Mouse (Mus musculus) megakaryocyte, embryonic 14.5 days (primary cell): Measurements from ENCODE around the gene Clec2l.

Source experiments
- FLI1 ChIP-seq: IDR thresholded peaks from 2 replicates; pipeline ENCODE4 v1.6.1; 2012; ENCODE audit warnings: low read length, inconsistent platforms, mixed read lengths
- GATA1 ChIP-seq: IDR thresholded peaks from 3 replicates; pipeline ENCODE4 v1.6.1; 2012; ENCODE audit warnings: mixed read lengths, low read length, inconsistent platforms, borderline replicate concordance

DNA sequence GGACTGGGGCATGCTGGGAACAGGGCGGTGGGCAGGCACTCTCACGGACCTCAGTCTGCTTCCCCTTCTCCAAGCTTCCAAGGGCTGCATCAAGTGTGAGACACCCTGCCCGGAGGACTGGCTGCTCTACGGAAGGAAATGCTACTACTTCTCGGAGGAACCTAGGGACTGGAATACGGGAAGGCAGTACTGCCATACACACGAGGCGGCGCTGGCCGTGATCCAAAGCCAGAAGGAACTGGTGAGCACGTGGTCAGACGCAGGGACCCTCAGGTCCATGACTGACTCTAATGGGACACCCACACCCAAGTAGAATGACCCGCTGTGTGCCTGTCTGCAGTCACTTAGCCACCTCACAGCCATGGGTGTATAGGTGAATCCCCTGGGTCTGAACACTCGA lies 13.9 kb downstream of the Clec2l start:
- TF ChIP-seq GATA1 (no peak), FLI1 (no peak)
